Mouse (Mus musculus): ENCODE data around the gene Fam198b.

Fam198b gene

GRCm38 (mm10) chr3:79884761-79885189 lies 442 bp downstream of the Fam198b start:
- in situ Hi-C loops (cut with MboI, MseI) = no loop called here

GRCm38 (mm10) chr3:79885686-79886356 lies 1.5 kb downstream of the Fam198b start:
- in situ Hi-C loops (cut with MboI, MseI) = no loop called here

GRCm38 (mm10) chr3:79886357-79887091 lies 2.2 kb downstream of the Fam198b start:
- in situ Hi-C loops (cut with MboI, MseI) = no loop called here

GRCm38 (mm10) chr3:79887161-79887855 lies 3.0 kb downstream of the Fam198b start:
- in situ Hi-C loops (cut with MboI, MseI) = no loop called here

- in situ Hi-C loops (cut with MboI, MseI) = no loop called here
Measured at GRCm38 (mm10) chr3:79887966-79888365, 3.6 kb downstream of the Fam198b start.

- in situ Hi-C loops (cut with MboI, MseI) = no loop called here
Measured at GRCm38 (mm10) chr3:79897534-79898370, 13.4 kb downstream of the Fam198b start.

GRCm38 (mm10) chr3:79898514-79898913 lies 14.2 kb downstream of the Fam198b start:
- in situ Hi-C loops (cut with MboI, MseI) = no loop called here

- in situ Hi-C loops (cut with MboI, MseI) = no loop called here
Measured at GRCm38 (mm10) chr3:79899906-79900305, 15.6 kb downstream of the Fam198b start.

- in situ Hi-C loops (cut with MboI, MseI) = no loop called here
Measured at GRCm38 (mm10) chr3:79900502-79900901, 16.2 kb downstream of the Fam198b start.

- in situ Hi-C loops (cut with MboI, MseI) = no loop called here
Measured at GRCm38 (mm10) chr3:79901321-79901720, 17.0 kb downstream of the Fam198b start.

- in situ Hi-C loops (cut with MboI, MseI) = no loop called here
Measured at GRCm38 (mm10) chr3:79901734-79902133, 17.4 kb downstream of the Fam198b start.

- in situ Hi-C loops (cut with MboI, MseI) = no loop called here
Measured at GRCm38 (mm10) chr3:79903803-79904202, 19.5 kb downstream of the Fam198b start.

- in situ Hi-C loops (cut with MboI, MseI) = no loop called here
Measured at GRCm38 (mm10) chr3:79904238-79904757, 20.0 kb downstream of the Fam198b start.

GRCm38 (mm10) chr3:79905397-79905796 lies 21.1 kb downstream of the Fam198b start:
- in situ Hi-C loops (cut with MboI, MseI) = no loop called here

- in situ Hi-C loops (cut with MboI, MseI) = no loop called here
Measured at GRCm38 (mm10) chr3:79906250-79907045, 22.1 kb downstream of the Fam198b start.

- in situ Hi-C loops (cut with MboI, MseI) = no loop called here
Measured at GRCm38 (mm10) chr3:79907223-79907622, 22.9 kb downstream of the Fam198b start.

- in situ Hi-C loops (cut with MboI, MseI) = no loop called here
Measured at GRCm38 (mm10) chr3:79910375-79911141, 26.2 kb downstream of the Fam198b start.

GRCm38 (mm10) chr3:79911166-79911565 lies 26.8 kb downstream of the Fam198b start:
- in situ Hi-C loops (cut with MboI, MseI) = no loop called here

GRCm38 (mm10) chr3:79914012-79914411 lies 29.7 kb downstream of the Fam198b start:
- in situ Hi-C loops (cut with MboI, MseI) = no loop called here

- in situ Hi-C loops (cut with MboI, MseI) = no loop called here
Measured at GRCm38 (mm10) chr3:79916185-79916584, 31.9 kb downstream of the Fam198b start.

Data from T-helper 2 cell (primary cell).